Mouse (Mus musculus) lung, adult 2 months (tissue): ENCODE results near the gene Tor1a.
"Not testable (repeated sequence)": the region's sequence is repeated elsewhere in the genome, so short reads cannot be mapped to it uniquely, and the experiment has no call there.

Experiments
- CTCF ChIP-seq: fragments of 200-500 bp; IDR thresholded peaks from 2 replicates; pipeline ENCODE4 v1.5.1; 2011; ENCODE audit warnings: mild to moderate bottlenecking, low read length, control low read depth; ENCODE audit not compliant: insufficient read depth
- POLR2A ChIP-seq: fragments of 200-500 bp; IDR thresholded peaks from 2 replicates; pipeline ENCODE4 v1.6.1; 2011; ENCODE audit warnings: low read depth, mild to moderate bottlenecking, control low read depth, low read length, borderline replicate concordance; ENCODE audit errors: extremely low read depth

DNA sequence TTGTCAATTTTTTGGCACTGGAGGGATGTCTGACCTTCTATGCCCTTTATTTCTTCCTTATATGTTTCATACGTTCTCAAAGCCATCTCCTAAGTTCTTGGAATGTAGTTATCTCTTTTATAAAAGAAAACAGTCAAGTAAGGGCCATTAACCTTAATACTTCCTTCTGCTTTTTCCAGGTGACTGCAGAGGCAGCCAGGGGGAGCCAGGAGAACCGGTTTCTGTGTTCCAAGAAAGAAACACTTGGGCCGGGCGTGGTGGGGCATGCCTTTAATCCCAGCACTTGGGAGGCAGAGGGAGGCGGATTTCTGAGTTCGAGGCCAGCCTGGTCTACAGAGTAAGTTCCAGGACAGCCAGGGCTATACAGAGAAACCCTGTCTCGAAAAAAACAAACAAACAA is 25.6 kb downstream of the Tor1a start:
- not testable (repeated sequence) for TF ChIP-seq POLR2A, CTCF
